Mouse (Mus musculus) lung, embryonic 15.5 days (tissue): ENCODE data around the gene Il11. TPM values are rescaled to one million over a fixed set of nuclear protein-coding genes. Genes with fewer than 3 reads are reported as not detected.
"Not testable (repeated sequence)": the region's sequence is repeated elsewhere in the genome, so short reads cannot be mapped to it uniquely, and the experiment has no call there.

Experiments
- ATAC-seq: fragments of 200-750 bp; cut with Nextera tagmentation; 2 replicates; pipeline ENCODE4 v1.8.0; 2017; ENCODE audit warnings: moderate number of reproducible peaks, borderline replicate concordance; ENCODE audit not compliant: low FRiP score, low TSS enrichment; ENCODE audit errors: extremely low read depth
- H3K27ac ChIP-seq: fragments of 300-500 bp; sonication (generic); 2 replicates; pipeline ENCODE4 v1.5.1; 2015; ENCODE audit warnings: moderate library complexity, mild to moderate bottlenecking, inconsistent platforms
- H3K27me3 ChIP-seq: fragments of 300-500 bp; sonication (generic); 2 replicates; pipeline ENCODE4 v1.6.1; 2015; ENCODE audit warnings: inconsistent platforms
- H3K36me3 ChIP-seq: fragments of 300-500 bp; sonication (generic); 2 replicates; pipeline ENCODE4 v1.6.1; 2015; ENCODE audit warnings: inconsistent platforms
- H3K4me1 ChIP-seq: fragments of 300-500 bp; sonication (generic); 2 replicates; pipeline ENCODE4 v1.6.1; 2015; ENCODE audit warnings: inconsistent platforms
- H3K4me2 ChIP-seq: fragments of 300-500 bp; sonication (generic); 2 replicates; pipeline ENCODE4 v1.6.1; 2015; ENCODE audit warnings: inconsistent platforms, mild to moderate bottlenecking, moderate library complexity
- H3K4me3 ChIP-seq: fragments of 300-500 bp; sonication (generic); 2 replicates; pipeline ENCODE4 v1.5.1; 2015; ENCODE audit warnings: mild to moderate bottlenecking, inconsistent platforms
- H3K9ac ChIP-seq: fragments of 300-500 bp; sonication (generic); 2 replicates; pipeline ENCODE4 v1.6.1; 2015; ENCODE audit warnings: inconsistent platforms
- H3K9me3 ChIP-seq: fragments of 300-500 bp; sonication (generic); 2 replicates; pipeline ENCODE4 v1.6.1; 2016; ENCODE audit warnings: inconsistent platforms
- WGBS: fragments of 180-500 bp; shearing (Covaris S2); methylation state at CpG from one replicate; pipeline ENCODE4 v1.1.7; 2015; 5-methylcytosine and 5-hydroxymethylcytosine counted together
- polyA plus RNA-seq: library from polyadenylated mRNA; unstranded; fragments of >200 nt; fragmentation: Nextera tagmentation; extraction: Ambion mirVana; gene quantifications from 2 replicates; pipeline ENCODE4 v1.2.1, GENCODE M21; 2015

Gene Il11
- 0.19 and 0.26 TPM in 2 replicates for polyA plus RNA-seq

DNA sequence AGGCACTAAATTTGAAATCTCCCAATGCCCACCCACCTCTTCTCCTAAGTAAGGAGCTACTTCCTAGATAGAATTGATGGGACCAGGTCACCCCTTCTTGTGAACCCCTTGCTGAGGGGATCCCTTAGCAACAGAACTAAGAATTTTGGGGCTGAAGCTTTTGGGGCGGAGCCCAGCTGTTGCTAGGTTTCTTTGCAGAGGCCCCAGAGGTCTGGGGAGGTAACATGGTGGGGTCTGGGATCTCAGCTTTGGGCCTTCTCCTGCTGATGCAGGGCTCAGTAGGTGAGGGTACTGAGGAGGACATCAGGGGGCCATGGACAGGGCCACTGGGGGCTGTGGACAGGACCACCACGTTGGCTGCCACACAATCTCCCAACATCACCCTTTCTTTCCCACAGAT, at the start of gene Il11, which contains the start of gene Tmem190:
Gene Il11, minus strand, starts transcription at position 101 of the 400 bp plus-strand sequence.
Gene Tmem190, plus strand, starts transcription at position 179 of the 400 bp plus-strand sequence.
- no peak within 1 kb of the TSS for H3K27ac ChIP-seq
- peaks cover 20% of the 10 kb centered on the region for H3K27me3 ChIP-seq
- no peak for ATAC-seq
- no peaks in the 10 kb centered on the region for H3K9me3 ChIP-seq
- no peak within 1 kb of the TSS for H3K9ac ChIP-seq
- no peaks in the 10 kb centered on the region for H3K36me3 ChIP-seq
- H3K4me1 ChIP-seq: peaks cover 7% of the 10 kb centered on the region
- H3K4me3 ChIP-seq: no peak within 1 kb of the TSS
- WGBS: 79% methylated on average over 2 of the region's 2 CpGs
- no peak within 1 kb of the TSS for H3K4me2 ChIP-seq

GRCm38 (mm10) chr7:4830476-4830875, 47.8 kb upstream of the Il11 start:
- WGBS: 8% methylated on average over 12 of the region's 12 CpGs
- no peak for ATAC-seq
- Histone ChIP-seq H3K4me3 (no peak overlapping the region), H3K4me1 (no peaks in the 10 kb centered on the region; the same call in 1 of the 2 replicates), H3K27ac (no peak overlapping the region), H3K27me3 (peaks cover 36% of the 10 kb centered on the region), H3K9me3 (no peaks in the 10 kb centered on the region), H3K9ac (no peak overlapping the region), H3K36me3 (no peaks in the 10 kb centered on the region), H3K4me2 (no peak overlapping the region)

DNA sequence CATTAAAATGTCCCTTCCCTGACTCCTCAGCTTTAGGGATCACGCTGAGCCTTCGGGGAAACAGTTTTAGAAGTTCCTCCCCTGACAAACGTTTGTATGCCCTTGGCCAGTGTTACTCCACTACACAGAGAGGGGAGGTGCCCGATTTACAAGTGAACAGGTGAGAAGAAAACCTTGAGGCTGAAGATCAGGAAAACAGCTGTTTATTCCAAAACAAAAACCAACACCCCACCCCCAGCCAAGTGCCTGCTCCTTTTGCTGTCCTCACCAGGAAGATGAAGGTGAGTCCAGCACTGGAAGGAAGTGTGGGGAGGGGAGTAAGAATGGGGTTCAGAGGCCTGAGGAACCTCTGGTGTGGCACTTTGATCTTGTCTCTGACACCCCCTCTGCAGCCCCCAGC, 42.7 kb upstream of the Il11 start:
- Histone ChIP-seq H3K4me3 (no peak overlapping the region), H3K9me3 (no peaks in the 10 kb centered on the region), H3K9ac (no peak overlapping the region), H3K27ac (peak overlapping the region; percentile 58; the same call in 1 of the 2 replicates), H3K4me1 (peaks cover 12% of the 10 kb centered on the region; the same call in 1 of the 2 replicates), H3K27me3 (0 out of 2 replicates have a peak, but pooled peaks cover 7% of the 10 kb centered on the region), H3K36me3 (no peaks in the 10 kb centered on the region), H3K4me2 (no peak overlapping the region)
- no peak for ATAC-seq
- WGBS: 41% methylated on average over 4 of the region's 4 CpGs

DNA sequence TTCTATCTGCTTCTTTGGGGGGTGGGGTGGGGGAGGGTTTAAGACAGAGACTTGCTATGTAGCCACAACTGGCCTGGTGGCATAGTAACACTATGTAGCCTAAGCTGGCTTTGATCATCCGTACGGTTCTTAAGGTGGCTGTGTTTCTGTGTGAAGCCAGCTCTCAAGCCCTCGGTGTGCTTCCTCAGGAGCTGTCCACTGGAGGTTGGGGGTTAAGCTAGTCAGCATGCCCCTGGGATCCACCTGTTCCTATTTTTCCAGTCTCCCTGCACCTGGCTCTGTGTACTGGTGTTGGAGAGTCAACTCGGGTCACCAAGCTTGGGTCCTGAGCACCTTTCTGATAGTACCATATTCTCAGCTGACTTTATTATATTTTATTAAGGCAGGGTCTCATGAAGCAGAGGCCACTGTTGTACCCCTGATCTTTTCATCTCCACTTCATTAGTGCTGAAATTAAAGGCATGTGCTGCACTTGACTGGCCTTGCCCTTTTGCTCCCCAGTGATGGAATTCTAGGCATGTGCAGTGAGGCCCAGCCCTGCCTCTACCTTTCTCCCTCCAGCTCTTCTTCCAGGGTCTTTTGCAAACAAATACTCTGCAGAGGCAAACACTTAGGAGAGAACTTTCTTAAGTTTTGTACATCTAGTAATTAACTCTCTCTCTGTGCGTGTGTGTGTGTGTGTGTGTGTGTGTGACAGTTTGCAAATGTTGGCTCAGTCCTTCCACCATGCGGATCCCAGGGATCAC, 39.7 kb upstream of the Il11 start:
- Histone ChIP-seq H3K27ac (peak overlapping the region; percentile 83), H3K9me3 (no peaks in the 10 kb centered on the region), H3K27me3 (no peaks in the 10 kb centered on the region), H3K36me3 (no peaks in the 10 kb centered on the region), H3K4me1 (peaks cover 12% of the 10 kb centered on the region; the same call in 1 of the 2 replicates), H3K4me3 (no peak overlapping the region), H3K9ac (no peak overlapping the region), H3K4me2 (no peak overlapping the region)
- peak; percentile 32; the same call in 1 of the 2 replicates for ATAC-seq
- 40% methylated on average over 6 of the region's 6 CpGs for WGBS

GRCm38 (mm10) chr7:4821690-4822089, 39.0 kb upstream of the Il11 start:
- Histone ChIP-seq H3K36me3 (no peaks in the 10 kb centered on the region), H3K4me2 (no peak overlapping the region), H3K9ac (no peak overlapping the region), H3K27me3 (no peaks in the 10 kb centered on the region), H3K4me1 (peaks cover 12% of the 10 kb centered on the region; the same call in 1 of the 2 replicates), H3K9me3 (no peaks in the 10 kb centered on the region), H3K27ac (peak overlapping the region; percentile 83), H3K4me3 (no peak overlapping the region)
- no peak for ATAC-seq
- WGBS: 63% methylated on average over 4 of the region's 4 CpGs

GRCm38 (mm10) chr7:4820925-4821324, 38.3 kb upstream of the Il11 start:
- peaks cover 12% of the 10 kb centered on the region; the same call in 1 of the 2 replicates for H3K4me1 ChIP-seq
- ATAC-seq, H3K4me3 ChIP-seq, H3K27me3 ChIP-seq, H3K4me2 ChIP-seq, H3K9ac ChIP-seq, H3K36me3 ChIP-seq, H3K9me3 ChIP-seq: not testable (repeated sequence)
- H3K27ac ChIP-seq: 0 out of 2 replicates have a peak overlapping the region, but pooled peaks have one; percentile 83
- 80% methylated on average over 7 of the region's 7 CpGs for WGBS

GRCm38 (mm10) chr7:4816559-4816958, 33.9 kb upstream of the Il11 start:
- Histone ChIP-seq H3K4me3 (no peak overlapping the region), H3K36me3 (no peaks in the 10 kb centered on the region), H3K9me3 (no peaks in the 10 kb centered on the region), H3K9ac (no peak overlapping the region), H3K4me2 (no peak overlapping the region), H3K4me1 (peaks cover 10% of the 10 kb centered on the region), H3K27me3 (no peaks in the 10 kb centered on the region), H3K27ac (no peak overlapping the region)
- ATAC-seq: no peak

- Histone ChIP-seq H3K27me3 (no peaks in the 10 kb centered on the region), H3K9me3 (no peaks in the 10 kb centered on the region), H3K9ac (peak overlapping the region; percentile 34), H3K4me3 (peak overlapping the region; percentile 93), H3K4me2 (peak overlapping the region; percentile 70), H3K36me3 (peaks cover 24% of the 10 kb centered on the region), H3K4me1 (peaks cover 27% of the 10 kb centered on the region), H3K27ac (peak overlapping the region; percentile 95)
- 23% methylated on average over 8 of the region's 8 CpGs for WGBS
- ATAC-seq: no peak
These were observed 30.6 kb upstream of the Il11 start for GRCm38 (mm10) chr7:4813105-4813791.

GRCm38 (mm10) chr7:4812303-4813104, 29.8 kb upstream of the Il11 start, which contains the start of gene Ube2s:
Gene Ube2s (minus strand): TSS chr7:4812590.
- Histone ChIP-seq H3K27ac (peak within 1 kb of the TSS; percentile 95), H3K27me3 (no peaks in the 10 kb centered on the region), H3K9me3 (no peaks in the 10 kb centered on the region), H3K4me1 (peaks cover 27% of the 10 kb centered on the region), H3K9ac (peak within 1 kb of the TSS; percentile 99), H3K4me2 (peak within 1 kb of the TSS; percentile 70), H3K4me3 (peak within 1 kb of the TSS; percentile 93), H3K36me3 (peaks cover 28% of the 10 kb centered on the region)
- peak; percentile 99 for ATAC-seq
- WGBS: under 1% methylated on average over 62 of the region's 62 CpGs

- WGBS: 4% methylated on average over 31 of the region's 36 CpGs
- no peak for ATAC-seq
These were observed 29.2 kb upstream of the Il11 start for GRCm38 (mm10) chr7:4811842-4812302.

DNA sequence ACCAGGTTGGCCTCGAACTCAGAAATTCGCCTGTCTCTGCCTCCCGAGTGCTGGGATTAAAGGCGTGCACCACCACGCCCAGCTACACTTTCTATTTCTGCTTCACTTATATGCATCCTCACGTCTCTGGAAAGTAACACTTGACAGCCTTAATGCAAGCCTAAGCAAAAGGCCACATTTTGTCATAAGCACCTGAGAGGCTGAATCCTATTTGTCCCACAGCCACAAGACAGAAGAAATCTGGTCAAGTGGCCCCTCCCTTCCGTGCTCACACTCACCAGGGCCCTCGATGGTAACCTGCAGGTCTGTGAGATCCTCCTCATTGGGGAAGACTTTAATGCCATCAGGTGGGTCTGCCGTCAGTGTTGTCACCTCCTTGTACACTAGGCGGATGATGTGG, 28.5 kb upstream of the Il11 start:
- 31% methylated on average over 10 of the region's 10 CpGs for WGBS
- Histone ChIP-seq H3K4me3 (peak overlapping the region; percentile 93), H3K36me3 (peaks cover 42% of the 10 kb centered on the region), H3K4me2 (peak overlapping the region; percentile 70), H3K9ac (peak overlapping the region; percentile 99), H3K4me1 (peaks cover 27% of the 10 kb centered on the region)
- not testable (repeated sequence) for H3K9me3 ChIP-seq, H3K27me3 ChIP-seq, H3K27ac ChIP-seq, ATAC-seq

More at GRCm38 (mm10) chr7:4811842-4812302, 29.2 kb upstream of the Il11 start:
- peak overlapping the region; percentile 70 for H3K4me2 ChIP-seq
- H3K9ac ChIP-seq: peak overlapping the region; percentile 99
- peaks cover 34% of the 10 kb centered on the region for H3K36me3 ChIP-seq
- peak overlapping the region; percentile 95 for H3K27ac ChIP-seq
- H3K4me3 ChIP-seq: peak overlapping the region; percentile 93
- H3K27me3 ChIP-seq: no peaks in the 10 kb centered on the region
- peaks cover 27% of the 10 kb centered on the region for H3K4me1 ChIP-seq
- H3K9me3 ChIP-seq: no peaks in the 10 kb centered on the region
